Mouse (Mus musculus): Measurements from ENCODE around the gene Grn. TPM values are rescaled to one million over a fixed set of nuclear protein-coding genes. Genes with fewer than 3 reads are reported as not detected.

Grn gene
- total RNA-seq, 1 experiment = 81.5 TPM

GRCm38 (mm10) chr11:102469648-102470357, 39.7 kb downstream of the Grn start, which contains the start of gene Itga2b:
TSS of gene Itga2b (minus strand) at chr11:102470122.
- no peak for DNase-seq (ENCODE audit: low read depth, low spot score)
- in situ Hi-C loops (cut with MboI; ENCODE audit: low sequenced_read_pairs in 2 of 2, unreplicated experiment in 2 of 2) = no loop called here

GRCm38 (mm10) chr11:102475027-102475426, 44.9 kb downstream of the Grn start:
- no peaks in the 10 kb centered on the region for H3K9me3 ChIP-seq (ENCODE audit: control insufficient read depth, insufficient read depth, low read depth, low read length)
- no peak for TF ChIP-seq HCFC1 (IDR thresholded peaks at IDR 0.05; ENCODE audit: borderline replicate concordance, insufficient read depth, low read length)
- no peak for TF ChIP-seq ZNF384 (IDR thresholded peaks at IDR 0.05; ENCODE audit: low read depth, low read length)
- TF ChIP-seq MAFK (IDR thresholded peaks at IDR 0.05; ENCODE audit: insufficient read depth, low read depth, low read length) = no peak
- peaks cover 22% of the 10 kb centered on the region for H3K36me3 ChIP-seq (ENCODE audit: control insufficient read depth, insufficient read depth, low read length, poor library complexity, severe bottlenecking)

More at GRCm38 (mm10) chr11:102469648-102470357, 39.7 kb downstream of the Grn start, which contains the start of gene Itga2b:
- TF ChIP-seq CHD2 (IDR thresholded peaks at IDR 0.05; ENCODE audit: low read depth, low read length) = no peak
- no peak for TF ChIP-seq HCFC1 (IDR thresholded peaks at IDR 0.05; ENCODE audit: borderline replicate concordance, insufficient read depth, low read length)
- TF ChIP-seq ZNF384 (IDR thresholded peaks at IDR 0.05; ENCODE audit: low read depth, low read length) = no peak
- no peak for TF ChIP-seq ZC3H11A (IDR thresholded peaks at IDR 0.05; ENCODE audit: borderline replicate concordance, low read depth, low read length)
- TF ChIP-seq MAFK (IDR thresholded peaks at IDR 0.05; ENCODE audit: insufficient read depth, low read depth, low read length) = no peak
- Histone ChIP-seq H3K27ac (ENCODE audit: insufficient read depth, low read depth, low read length, poor library complexity, severe bottlenecking) (no peak within 1 kb of the TSS), H3K9me3 (ENCODE audit: control insufficient read depth, insufficient read depth, low read depth, low read length) (no peaks in the 10 kb centered on the region), H3K36me3 (ENCODE audit: control insufficient read depth, insufficient read depth, low read length, poor library complexity, severe bottlenecking) (no peaks in the 10 kb centered on the region), H3K4me1 (ENCODE audit: control insufficient read depth in 2 of 2, insufficient read depth in 2 of 2, low read length in 2 of 2, poor library complexity in 1 of 2) (peaks cover 0 to 4% of the 10 kb centered on the region in 2 experiments; a peak in 1 of 4 replicates), H3K4me3 (ENCODE audit: insufficient read depth in 1 of 2, low read depth in 1 of 2, low read length in 2 of 2, poor library complexity in 1 of 2, severe bottlenecking in 1 of 2) (no peak within 1 kb of the TSS), H3K9ac (ENCODE audit: insufficient read depth, low read depth, low read length, poor library complexity, severe bottlenecking) (no peak within 1 kb of the TSS)

GRCm38 (mm10) chr11:102478671-102479070, 48.6 kb downstream of the Grn start:
- H3K27ac ChIP-seq (ENCODE audit: insufficient read depth, low read depth, low read length, poor library complexity, severe bottlenecking) = no peak overlapping the region; the same call in 1 of the 2 replicates
- no peak for DNase-seq (ENCODE audit: low read depth, low spot score)
- in situ Hi-C loops (cut with MboI; ENCODE audit: low sequenced_read_pairs in 2 of 2, unreplicated experiment in 2 of 2) = no loop called here
- H3K9ac ChIP-seq (ENCODE audit: insufficient read depth, low read depth, low read length, poor library complexity, severe bottlenecking) = no peak overlapping the region
- H3K9me3 ChIP-seq (ENCODE audit: control insufficient read depth, insufficient read depth, low read depth, low read length) = no peaks in the 10 kb centered on the region
- H3K36me3 ChIP-seq (ENCODE audit: control insufficient read depth, insufficient read depth, low read length, poor library complexity, severe bottlenecking) = peaks cover 36% of the 10 kb centered on the region
- H3K4me1 ChIP-seq (ENCODE audit: control insufficient read depth in 2 of 2, insufficient read depth in 2 of 2, low read length in 2 of 2, poor library complexity in 1 of 2) = no peaks in the 10 kb centered on the region
- no peak overlapping the region for H3K4me3 ChIP-seq (ENCODE audit: insufficient read depth in 1 of 2, low read depth in 1 of 2, low read length in 2 of 2, poor library complexity in 1 of 2, severe bottlenecking in 1 of 2)
- TF ChIP-seq ZNF384 (IDR thresholded peaks at IDR 0.05; ENCODE audit: low read depth, low read length) (no peak), MAFK (IDR thresholded peaks at IDR 0.05; ENCODE audit: insufficient read depth, low read depth, low read length) (no peak), ZC3H11A (IDR thresholded peaks at IDR 0.05; ENCODE audit: borderline replicate concordance, low read depth, low read length) (no peak), HCFC1 (IDR thresholded peaks at IDR 0.05; ENCODE audit: borderline replicate concordance, insufficient read depth, low read length) (no peak), CHD2 (IDR thresholded peaks at IDR 0.05; ENCODE audit: low read depth, low read length) (no peak)

More at GRCm38 (mm10) chr11:102475027-102475426, 44.9 kb downstream of the Grn start:
- Histone ChIP-seq H3K4me1 (ENCODE audit: control insufficient read depth in 2 of 2, insufficient read depth in 2 of 2, low read length in 2 of 2, poor library complexity in 1 of 2) (no peaks in the 10 kb centered on the region), H3K4me3 (ENCODE audit: insufficient read depth in 1 of 2, low read depth in 1 of 2, low read length in 2 of 2, poor library complexity in 1 of 2, severe bottlenecking in 1 of 2) (no peak overlapping the region), H3K9ac (ENCODE audit: insufficient read depth, low read depth, low read length, poor library complexity, severe bottlenecking) (no peak overlapping the region), H3K27ac (ENCODE audit: insufficient read depth, low read depth, low read length, poor library complexity, severe bottlenecking) (no peak overlapping the region)
- in situ Hi-C loops (cut with MboI; ENCODE audit: low sequenced_read_pairs in 2 of 2, unreplicated experiment in 2 of 2) = no loop called here
- no peak for DNase-seq (ENCODE audit: low read depth, low spot score)

GRCm38 (mm10) chr11:102479581-102479980, 49.5 kb downstream of the Grn start:
- H3K27ac ChIP-seq (ENCODE audit: insufficient read depth, low read depth, low read length, poor library complexity, severe bottlenecking) = no peak overlapping the region
- no peak for DNase-seq (ENCODE audit: low read depth, low spot score)
- H3K9me3 ChIP-seq (ENCODE audit: control insufficient read depth, insufficient read depth, low read depth, low read length) = no peaks in the 10 kb centered on the region
- H3K4me3 ChIP-seq (ENCODE audit: insufficient read depth in 1 of 2, low read depth in 1 of 2, low read length in 2 of 2, poor library complexity in 1 of 2, severe bottlenecking in 1 of 2) = no peak overlapping the region
- in situ Hi-C loops (cut with MboI; ENCODE audit: low sequenced_read_pairs in 2 of 2, unreplicated experiment in 2 of 2) = no loop called here
- peaks cover 37% of the 10 kb centered on the region for H3K36me3 ChIP-seq (ENCODE audit: control insufficient read depth, insufficient read depth, low read length, poor library complexity, severe bottlenecking)
- TF ChIP-seq ZNF384 (IDR thresholded peaks at IDR 0.05; ENCODE audit: low read depth, low read length) (no peak), ZC3H11A (IDR thresholded peaks at IDR 0.05; ENCODE audit: borderline replicate concordance, low read depth, low read length) (no peak)
- no peaks in the 10 kb centered on the region for H3K4me1 ChIP-seq (ENCODE audit: control insufficient read depth in 2 of 2, insufficient read depth in 2 of 2, low read length in 2 of 2, poor library complexity in 1 of 2)
- H3K9ac ChIP-seq (ENCODE audit: insufficient read depth, low read depth, low read length, poor library complexity, severe bottlenecking) = no peak overlapping the region
